Mouse (Mus musculus): ENCODE data around the gene Aco2.

Aco2 gene

DNA sequence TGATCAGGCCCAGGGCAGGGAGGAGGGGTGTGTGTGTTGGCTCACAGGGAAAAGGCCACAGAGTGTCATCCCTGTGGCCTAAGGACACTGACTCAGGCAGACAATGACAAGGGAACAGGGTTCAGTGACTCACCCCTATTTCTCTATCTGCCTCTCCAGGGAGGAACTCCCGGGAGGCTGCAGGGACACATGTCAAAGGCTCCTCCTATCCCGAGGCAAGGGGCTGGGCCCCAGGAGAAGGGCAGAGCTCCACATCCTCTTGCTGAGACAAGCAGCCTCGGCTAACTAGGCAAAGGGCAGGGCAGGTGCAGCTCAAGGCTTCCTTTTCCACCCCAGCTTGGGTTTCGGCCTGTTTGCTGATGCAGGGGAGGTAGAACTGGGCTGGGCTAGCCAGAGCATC lies 26.4 kb upstream of the Aco2 start:
- DNase-seq (ENCODE audit: low read depth), result peak; percentile 34

DNA sequence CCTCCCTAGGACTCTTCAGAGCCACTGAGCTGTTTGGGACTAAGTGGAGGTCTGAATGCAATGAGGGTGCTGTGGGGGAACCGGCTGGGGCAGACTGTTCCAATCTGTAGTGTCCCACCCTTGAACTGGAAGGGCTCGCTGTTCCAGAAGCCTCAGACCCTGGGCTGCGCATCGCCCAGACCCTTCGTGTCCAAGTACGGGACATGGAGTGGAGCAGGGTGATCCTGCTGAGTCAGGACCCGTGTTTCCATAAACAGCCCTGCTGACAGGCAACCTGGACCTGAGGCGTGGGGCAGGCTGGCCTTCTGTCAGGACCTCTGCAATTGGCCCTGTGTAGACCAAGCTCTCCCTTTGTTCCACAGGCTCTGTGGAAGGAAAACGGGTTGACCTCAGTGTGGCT lies 25.4 kb upstream of the Aco2 start:
- DNase-seq (ENCODE audit: low read depth), result no peak

DNA sequence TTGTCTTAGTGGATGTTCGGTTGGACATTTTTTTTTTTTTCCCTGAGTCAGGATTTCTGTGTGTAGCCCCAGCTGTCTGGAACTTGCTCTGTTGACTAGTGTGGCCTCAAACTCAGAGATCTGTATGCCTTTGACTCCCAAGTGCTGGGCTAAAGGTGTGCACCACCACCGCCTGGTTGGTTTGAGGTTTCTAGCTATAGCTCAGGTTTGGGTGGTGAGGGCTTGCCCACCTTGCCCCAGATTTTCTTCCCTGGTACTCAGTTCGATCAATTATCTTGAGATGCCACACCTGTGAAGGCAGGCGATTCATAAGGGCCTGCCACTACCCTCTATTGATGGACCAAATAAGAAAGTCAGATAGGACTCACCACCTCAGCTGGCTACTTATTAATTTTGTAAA lies 24.9 kb upstream of the Aco2 start:
- DNase-seq (ENCODE audit: low read depth), result no peak

DNA sequence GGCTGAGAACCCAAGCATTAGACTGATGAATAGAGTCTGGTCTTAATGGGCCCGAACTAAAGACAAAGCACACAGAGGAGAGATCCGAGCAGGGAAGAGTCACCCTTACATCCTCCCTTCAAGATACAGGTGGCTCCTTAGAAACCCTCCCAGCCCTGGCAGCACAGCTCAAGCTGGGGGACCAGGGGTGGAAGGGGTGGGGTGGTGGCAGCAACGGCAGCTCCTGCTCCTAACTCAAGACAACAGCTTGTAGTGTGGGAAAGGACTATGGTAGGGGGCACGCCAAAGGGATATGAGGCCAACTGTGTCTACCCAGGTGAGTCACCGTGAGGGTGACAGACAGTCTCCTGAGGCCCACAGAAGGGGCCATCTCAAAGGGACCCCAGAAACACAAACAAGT lies 24.2 kb upstream of the Aco2 start:
- no peak for DNase-seq (ENCODE audit: low read depth)

DNA sequence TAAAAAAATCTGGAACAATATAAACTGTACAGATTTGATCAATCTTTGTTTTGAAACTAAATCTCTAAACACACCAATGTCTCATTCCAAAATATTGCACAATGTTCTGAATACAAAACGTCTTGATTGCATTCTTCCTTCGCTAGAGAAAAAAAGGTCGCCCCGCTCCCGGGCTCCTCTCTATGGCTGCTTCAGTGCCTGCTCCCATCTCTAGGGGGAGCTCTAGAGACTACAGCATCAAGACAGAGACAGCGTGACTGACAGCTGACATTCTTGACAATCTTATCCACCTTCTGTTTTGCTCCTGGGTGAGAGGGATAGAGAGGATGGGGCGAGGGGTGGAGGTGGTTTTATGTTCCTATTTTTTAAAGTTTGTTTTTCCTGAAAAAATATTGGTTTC lies 23.8 kb upstream of the Aco2 start:
- DNase-seq (ENCODE audit: low read depth), result peak; percentile 82

DNA sequence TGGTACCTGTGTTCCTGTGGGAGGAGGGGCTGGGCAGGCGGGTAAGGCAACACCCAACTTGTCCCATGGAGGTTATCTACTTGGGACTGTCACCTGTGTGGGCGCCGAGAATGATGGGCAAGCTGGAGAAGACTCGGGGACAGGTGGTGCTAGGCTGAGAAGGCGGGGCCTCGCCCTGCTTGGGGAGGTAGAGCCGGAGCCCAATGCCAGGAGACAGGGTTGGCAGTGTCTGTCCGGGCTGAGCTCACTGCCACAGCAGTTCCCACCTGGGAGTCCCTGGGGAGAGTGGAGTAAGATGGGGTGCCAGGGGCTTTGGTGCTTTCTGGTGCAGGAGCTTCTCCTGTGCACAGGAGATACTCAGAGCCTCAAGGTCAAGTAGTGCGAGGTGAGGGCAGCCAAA lies 23.0 kb upstream of the Aco2 start:
- no peak for DNase-seq (ENCODE audit: low read depth)

DNA sequence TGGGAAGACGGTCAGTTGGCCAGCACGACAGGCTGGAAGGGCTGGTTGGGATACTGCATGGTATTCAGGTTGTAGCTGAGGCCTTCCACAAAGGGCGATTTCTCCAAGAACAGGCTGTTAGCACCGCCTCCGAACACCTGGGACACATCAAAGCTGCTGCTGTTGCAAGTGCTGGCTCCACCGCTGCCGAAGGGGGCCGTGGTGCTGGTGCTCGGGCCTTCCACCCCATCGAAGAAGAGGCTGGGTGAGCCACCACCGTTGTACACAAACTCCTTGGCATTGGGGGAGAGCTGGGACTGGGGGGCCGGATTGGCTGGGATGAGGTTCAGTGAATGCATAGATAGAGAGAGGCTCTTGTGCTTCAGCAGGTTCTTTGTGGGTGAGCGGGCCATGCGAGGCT lies 21.4 kb upstream of the Aco2 start:
- DNase-seq (ENCODE audit: low read depth), result no peak

DNA sequence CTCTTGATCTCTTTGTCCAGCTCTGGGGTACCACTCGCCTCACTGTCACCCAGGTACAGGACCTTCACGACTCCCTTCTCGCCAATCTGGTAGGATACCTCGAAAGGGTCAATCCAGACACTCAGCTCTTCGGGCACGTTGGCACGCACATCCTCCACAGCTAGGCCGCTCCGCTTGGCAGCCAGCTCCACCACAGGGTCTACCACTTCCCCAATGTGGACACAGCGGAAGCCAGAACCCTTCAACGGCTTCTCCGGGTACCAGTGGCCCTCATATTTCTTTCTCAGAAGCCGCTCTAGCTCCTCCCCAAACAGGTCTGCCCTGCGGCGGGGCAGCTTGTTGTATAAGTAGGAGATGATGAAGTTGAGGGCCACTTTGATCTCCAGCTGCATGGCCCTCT lies 20.7 kb upstream of the Aco2 start:
- DNase-seq (ENCODE audit: low read depth), result no peak

DNA sequence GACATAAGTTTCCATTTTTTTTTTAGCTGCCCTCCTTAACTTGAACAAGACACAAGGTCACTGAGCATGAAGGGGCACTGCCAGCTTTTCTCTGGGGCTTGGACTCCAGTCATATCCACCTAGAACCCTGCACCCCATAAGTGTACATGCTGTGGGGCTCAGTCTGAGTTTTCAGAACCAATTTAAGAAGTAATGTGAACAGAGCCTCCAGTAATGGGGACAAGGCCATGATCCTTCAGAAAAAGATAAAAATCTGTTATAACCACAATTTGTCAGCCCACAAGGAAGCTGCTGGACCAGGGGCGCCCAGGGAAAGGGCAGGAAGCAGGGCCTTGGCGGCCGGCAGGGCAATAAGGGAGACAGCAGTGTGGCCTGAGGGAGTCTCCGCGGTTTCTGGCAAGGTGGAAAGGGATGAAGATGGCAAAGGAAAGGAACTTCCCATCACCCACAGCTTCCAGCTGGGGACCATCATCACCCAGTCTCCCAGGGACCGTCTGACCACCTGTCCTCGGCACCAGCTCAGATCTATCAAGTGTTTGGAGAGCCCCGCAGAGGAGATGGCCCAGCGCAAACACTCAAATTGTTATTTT lies 19.6 kb upstream of the Aco2 start:
- DNase-seq (ENCODE audit: low read depth), result no peak

DNA sequence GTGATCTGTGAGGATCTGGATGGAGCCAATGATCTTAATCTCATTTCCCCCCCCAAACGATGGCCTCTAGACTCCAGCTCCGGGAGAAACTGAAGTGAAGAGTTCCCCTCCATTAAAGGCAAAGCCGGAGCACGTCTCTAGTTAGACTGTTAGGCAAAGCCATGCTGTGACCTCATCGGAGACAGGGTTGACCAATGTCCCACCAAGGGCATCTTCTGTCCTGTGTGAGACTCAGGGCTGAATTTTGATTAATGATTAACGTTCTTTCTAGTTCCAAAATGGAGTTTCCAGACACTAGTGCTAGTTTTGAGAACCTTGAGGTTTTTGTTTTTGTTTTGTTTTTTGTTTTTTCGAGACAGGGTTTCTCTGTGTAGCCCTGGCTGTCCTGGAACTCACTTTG lies 19.0 kb upstream of the Aco2 start:
- DNase-seq (ENCODE audit: low read depth), result no peak

DNA sequence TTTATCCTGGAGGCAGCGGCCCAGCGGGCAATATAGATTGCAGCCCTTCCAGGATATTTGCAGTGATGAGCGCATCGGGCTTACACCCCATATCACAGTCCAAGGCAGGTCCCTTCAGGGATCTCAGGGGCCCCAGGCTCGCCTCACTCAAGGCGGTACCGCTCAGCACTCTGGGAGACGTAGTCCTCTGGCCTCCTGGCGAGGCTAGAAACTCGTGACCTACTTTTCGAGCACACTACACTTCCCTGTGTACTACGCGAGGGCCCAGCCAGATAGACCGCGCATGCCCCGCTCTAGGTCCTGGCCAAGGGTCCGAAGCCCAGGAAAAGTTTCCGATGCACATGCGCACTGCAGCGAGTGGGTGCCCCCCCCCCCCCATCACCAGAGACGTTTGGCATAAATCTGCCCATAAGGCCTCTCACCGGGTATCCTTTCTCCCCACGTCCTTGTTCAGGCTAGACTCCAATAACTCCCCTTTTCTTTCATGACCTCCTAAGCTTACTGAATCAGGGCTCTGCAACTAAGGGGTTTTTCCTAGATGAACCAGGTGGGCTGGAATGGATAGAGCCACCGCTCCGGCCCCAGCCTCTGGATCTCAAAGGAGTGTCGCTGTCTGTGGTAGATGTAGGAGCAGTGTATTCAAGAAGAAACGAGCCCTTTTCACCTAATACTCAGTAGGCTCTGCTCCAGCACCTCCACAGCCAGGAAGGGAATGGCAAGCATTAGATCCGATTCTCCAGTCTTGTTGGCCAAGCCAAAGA lies 15.9 kb upstream of the Aco2 start:
- DNase-seq (ENCODE audit: low read depth), result peak; percentile 95

DNA sequence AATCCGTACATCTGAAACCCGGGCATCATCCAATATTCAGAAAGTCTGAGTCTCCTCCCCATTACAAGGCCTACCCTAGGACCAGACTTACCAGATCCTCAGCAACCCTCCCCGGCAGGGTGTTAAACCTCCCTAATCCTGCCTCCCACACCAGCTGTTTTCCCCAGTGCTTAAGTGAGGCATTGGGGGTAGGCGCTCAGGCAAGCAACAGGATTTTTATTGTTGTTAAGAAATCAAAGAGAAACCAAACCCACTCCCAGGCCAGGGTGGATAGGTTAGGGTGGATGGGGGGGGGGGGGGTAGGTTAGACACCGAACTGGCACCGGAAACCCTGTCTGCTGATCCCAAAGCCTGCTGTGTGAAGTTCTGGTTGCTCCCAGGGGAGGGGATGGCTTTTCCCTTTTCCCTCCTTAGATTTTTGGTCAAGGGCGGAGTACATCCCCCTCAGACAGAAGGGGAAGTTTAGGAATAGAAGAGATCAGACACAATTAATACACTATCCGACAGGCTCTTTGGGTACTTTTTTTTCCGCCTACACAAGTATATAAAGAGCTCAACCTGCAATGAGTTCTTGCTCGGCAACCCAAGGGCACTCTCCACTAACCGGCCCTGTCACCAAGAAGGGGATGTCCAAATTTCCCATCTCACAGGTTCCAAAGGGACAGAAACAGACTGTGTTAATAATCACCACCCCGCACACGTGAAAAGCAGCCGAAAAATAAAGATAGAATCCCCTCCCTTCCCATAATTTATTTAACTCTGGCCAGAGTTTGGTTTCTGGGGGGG lies 15.0 kb upstream of the Aco2 start:
- peak; percentile 34 for DNase-seq (ENCODE audit: low read depth)

DNA sequence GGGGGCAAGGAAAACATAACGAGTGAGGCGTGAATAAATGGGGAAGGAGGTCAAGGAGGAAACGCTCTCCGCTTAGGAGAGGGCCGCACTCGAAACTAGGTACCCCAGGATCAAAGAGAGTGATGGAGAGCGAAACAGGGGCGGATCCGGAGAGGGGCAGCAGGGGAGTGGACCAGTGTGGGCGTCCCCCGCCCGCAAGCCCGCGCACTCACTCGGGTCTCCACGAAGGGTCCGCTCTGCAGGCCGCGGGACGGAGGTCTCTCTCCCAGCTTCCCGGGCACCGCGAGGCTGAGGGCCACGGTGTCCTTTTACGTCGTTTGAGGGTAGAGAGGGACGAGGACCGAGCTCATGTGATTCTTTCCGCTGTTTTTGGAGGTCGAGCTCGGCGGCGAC lies 14.4 kb upstream of the Aco2 start:
- DNase-seq (ENCODE audit: low read depth), result peak; percentile 55

DNA sequence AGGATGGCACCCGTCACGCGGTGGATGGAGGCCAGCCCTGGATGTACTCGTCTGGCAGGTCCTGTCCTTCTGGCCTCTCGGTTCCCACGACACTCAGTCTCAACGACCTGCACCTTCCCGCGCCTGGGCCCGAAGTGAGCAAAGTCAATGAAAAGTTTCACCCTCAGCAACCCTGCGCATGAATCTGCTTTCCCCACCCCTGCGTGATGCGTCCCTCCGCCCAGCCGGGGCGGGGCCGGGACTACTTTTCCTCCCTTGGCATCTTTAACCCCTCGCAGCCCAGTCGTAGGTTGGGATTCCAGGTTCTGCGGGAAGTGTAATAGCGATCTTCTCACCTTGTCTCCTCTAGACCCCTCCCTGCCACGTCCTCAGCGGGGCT lies 14.0 kb upstream of the Aco2 start:
- peak; percentile 94 for DNase-seq (ENCODE audit: low read depth)

DNA sequence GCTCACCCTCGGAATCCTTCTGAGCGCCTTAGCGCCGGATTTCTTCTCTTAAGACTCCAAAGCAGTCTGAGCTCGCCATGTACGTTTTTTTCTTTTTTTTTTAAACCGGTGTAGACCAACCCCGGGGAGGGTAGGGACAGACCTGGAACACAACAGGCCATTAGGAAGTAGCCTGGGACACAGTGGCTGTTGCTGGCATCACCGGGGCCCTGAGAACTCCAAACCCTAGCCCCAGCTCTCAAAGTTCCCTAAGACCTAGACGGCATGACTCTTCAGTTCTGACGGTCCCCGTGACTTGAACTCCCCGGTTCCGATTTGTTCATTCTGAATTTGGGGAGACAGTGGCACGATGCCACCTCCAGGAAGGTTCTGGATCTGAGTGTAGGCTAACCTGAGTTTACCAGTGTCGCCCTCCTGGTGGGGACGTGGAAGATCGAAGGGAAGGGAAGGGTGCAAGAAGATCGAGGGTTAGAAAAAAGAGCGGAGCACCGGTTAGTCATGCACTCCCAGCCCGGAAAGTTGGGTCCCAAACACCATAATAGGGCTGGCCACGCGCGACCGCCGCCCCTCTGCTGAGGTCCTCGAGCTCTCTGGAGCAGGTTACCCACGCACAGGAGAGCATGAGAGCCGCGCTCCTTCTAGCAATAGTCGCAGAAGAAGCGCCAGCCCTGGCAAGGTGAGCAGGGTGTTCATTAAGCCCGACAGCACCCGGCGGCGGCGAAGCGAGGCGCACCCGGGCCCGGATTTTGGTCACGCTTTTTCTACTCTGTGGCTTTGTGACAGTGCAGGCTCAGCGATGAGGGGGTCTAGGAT lies 13.4 kb upstream of the Aco2 start, which contains the start of gene Tob2:
Gene Tob2, minus strand, starts transcription at position 280 of the 813 bp plus-strand sequence.
- DNase-seq (ENCODE audit: low read depth), result peak; percentile 80

DNA sequence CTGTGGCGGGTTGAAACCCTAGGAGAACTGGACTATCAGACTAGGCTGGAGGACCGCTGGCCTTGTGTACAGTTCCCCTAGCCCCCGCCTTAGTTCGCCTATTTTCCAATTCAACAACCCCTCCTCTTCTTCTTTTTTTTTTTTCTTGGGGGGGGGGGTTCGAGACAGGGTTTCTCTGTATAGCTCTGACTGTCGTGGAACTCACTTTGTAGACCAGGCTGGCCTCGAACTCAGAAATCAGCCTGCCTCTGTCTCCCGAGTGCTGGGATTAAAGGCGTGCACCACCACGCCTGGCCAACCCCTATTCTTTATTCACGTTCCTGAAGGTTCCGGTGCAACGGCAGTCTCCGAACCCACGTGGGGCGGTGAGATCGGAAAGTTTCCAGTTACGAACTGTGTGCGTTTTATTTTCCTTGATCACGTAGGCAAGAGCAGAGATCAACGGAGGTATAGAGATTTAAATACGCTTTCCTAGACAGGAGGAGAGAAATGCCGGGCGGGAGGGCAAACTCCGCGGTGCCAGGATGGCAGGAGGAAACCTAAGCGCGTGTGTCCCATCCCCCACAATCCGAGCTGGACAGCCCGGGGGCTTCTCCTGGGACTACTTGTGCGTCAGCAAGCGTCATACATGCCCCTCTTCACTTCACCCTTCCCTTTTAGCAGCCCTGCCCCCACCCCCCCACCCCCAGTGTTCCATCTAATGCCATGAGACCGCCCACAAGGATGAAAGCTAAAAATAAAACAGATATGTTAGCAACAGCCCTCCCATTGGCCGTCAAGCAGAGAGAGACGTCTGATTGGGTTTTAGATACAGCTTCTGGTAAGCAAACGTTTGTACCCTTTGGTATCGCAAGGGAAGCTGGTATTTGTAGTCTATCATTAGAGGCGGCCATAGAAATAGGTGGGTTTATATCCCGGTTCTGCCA lies 12.5 kb upstream of the Aco2 start:
- peak; percentile 95 for DNase-seq (ENCODE audit: low read depth)

DNA sequence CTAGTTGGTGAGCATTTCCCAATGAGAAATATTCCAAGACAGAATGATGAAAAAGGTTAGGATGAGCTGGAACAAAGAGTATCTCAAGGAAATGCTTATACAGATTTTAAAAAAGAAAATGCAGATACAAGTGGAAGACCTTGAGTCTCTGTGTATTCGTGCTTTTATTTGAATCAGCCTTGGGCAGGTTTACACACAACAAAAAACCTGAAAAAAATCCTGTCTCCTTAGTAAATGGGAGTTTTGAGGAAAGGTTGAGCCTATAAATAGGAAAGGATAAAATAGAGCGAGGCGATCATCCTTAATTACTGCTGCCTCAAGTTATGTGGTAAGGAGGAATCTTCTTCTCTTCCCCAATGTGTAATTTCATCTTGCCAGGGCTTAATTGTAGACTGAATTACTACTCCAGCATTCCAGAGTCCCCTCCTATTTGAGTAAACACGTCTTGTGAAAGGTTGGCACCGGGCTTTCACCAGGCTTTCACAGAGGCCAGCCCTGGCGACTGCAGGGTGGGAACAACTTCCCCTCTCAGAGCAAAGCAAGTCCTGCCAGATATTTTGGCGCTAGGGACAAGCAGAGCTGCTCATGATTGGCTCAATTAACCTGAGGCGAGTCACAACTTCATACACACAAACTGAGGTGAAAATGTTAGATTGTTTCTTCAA lies 11.5 kb upstream of the Aco2 start:
- DNase-seq (ENCODE audit: low read depth), result peak; percentile 41

DNA sequence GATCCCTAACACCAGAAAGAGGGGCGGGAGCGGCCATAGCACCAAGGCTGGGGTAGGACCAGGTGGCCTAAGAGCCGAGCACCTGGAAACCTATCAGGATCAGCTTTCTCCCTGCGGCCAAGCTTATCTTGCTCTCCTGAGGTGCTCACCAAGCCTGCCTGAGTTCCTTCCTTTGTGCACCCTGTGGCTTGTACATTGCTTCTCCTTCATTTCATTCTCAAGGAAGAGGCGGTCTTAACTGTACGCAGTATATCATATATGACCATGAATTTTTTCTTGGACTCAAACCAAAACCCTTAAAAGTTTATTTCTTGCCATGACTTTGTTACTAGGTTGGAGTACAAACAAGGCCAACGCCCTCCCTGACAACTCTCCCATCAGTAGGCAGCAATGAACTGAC lies 7.9 kb upstream of the Aco2 start:
- DNase-seq (ENCODE audit: low read depth), result no peak

DNA sequence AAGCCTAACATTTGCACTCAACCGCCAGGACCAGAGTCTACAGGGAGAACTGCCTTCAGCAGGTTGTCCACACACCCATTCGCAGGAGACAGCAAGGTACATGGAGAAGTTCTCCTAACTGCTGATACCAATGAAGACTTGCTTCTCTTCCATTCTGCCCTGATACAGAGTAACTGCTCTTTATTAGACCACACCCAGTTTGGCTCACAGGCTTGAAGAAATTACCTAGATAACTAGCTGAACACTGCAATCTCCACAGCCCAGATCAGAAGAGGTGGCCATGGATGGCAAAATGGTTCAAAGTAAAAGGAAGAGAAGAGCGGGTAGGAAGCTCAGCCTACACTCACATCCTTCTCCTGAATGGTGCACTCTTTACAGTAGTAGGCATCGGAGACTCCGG lies 2.1 kb upstream of the Aco2 start:
- no peak for DNase-seq (ENCODE audit: low read depth)

DNA sequence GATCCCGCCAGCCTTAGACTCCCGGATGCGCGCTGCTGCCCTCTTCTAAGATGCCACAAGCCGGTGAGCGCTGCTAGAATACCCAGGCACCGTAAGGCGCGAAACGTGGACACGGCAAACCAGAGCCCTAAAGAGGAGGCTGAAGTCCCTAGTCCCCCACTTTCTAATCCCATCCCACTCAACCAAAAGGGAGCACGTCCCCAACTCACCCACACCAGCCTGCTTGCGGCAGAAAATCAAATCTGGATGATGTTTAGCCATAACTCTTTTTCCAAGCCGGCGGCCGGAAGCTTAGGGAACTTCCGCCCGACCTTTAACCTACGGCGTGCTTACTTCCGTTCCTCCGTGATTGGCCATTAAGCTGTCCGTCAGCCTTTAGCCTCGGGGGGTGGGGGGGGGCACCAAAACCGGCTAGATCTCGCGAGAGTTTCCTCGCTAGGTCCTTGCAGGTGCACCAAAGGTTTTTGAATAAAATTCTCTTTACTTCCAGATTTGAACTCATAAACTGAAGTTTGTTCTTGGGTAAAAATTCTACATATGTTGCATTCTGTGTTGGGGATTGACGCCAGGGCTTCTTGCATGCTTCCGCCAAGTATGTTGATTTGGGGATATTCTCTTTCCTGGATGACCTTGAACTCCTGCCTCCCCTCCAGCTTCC lies 376 bp upstream of the Aco2 start, which contains the start of gene Phf5a:
Gene Phf5a, minus strand, starts transcription at position 308 of the 658 bp plus-strand sequence.
- peak; percentile 98 for DNase-seq (ENCODE audit: low read depth)

All from NIH3T3 (cell line).